Mouse (Mus musculus) embryonic fibroblast, embryonic 13.5 days (primary cell): Measurements from ENCODE around the gene Tcf7l2.

Source experiments
- CTCF ChIP-seq: IDR thresholded peaks from 2 replicates; pipeline ENCODE4 v1.5.1; 2011; ENCODE audit warnings: mild to moderate bottlenecking, control low read depth, low read length, moderate library complexity, borderline replicate concordance; ENCODE audit not compliant: insufficient read depth
- POLR2A ChIP-seq: IDR thresholded peaks from 2 replicates; pipeline ENCODE4 v1.6.1; 2011; ENCODE audit warnings: low read depth, mild to moderate bottlenecking, control low read depth, low read length, moderate library complexity

DNA sequence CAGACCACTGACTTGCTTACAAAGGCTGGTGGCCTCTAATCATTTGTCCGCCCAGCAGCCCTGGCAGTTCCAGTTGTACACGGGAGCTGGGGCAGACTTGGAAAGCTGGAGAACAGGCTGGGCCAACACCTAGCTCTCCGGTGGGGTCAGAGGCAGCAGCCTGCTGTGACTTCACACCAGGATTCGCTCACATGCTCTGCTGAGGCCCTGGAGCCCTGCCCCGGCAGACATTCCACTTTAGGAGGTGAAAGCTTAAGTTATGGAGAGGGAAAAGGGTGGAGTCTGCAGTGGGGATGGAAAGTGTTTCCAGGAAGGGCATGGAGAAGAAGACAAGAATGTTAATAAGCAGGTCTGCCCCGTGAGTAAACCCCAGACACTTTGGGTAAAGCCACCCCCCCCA lies 19.2 kb upstream of the Tcf7l2 start:
- TF ChIP-seq CTCF (no peak), POLR2A (no peak)
